ENCODE assay signal across 9 mouse cellular contexts in genomic region chr10:41552847-41553589, GRCm38 (mm10). TPM values are rescaled to one million over a fixed set of nuclear protein-coding genes. Genes with fewer than 3 reads are reported as not detected.
A peak's percentile ranks its signal among the peaks of the same experiment; 100 is the strongest.
DNase-seq lines count a peak whose midpoint lies in the region; ATAC-seq lines count a peak whose summit lies in the region.
"Had no signal": no experiment of that assay in that cellular context is flagged by ENCODE, and none has a peak within 500 bp of the region (broad histone marks: within the 10 kb centered on the region; RNA-seq: fewer than 3 reads in every experiment).

No protein-coding gene starts in this region.

- peak; percentile 93 for ATAC-seq in frontal cortex, adult (ENCODE audit: low TSS enrichment)
- peak; percentile 54 for ATAC-seq in forebrain, embryonic 14.5 days
- peak; percentile 55; the same call in 1 of the 2 replicates for ATAC-seq in hindbrain, embryonic 14.5 days (ENCODE audit: low FRiP score)

- WGBS in forebrain, embryonic 14.5 days: 32% methylated on average over 14 of the region's 14 CpGs
- WGBS in hindbrain, embryonic 14.5 days: 50% methylated on average over 14 of the region's 14 CpGs

- no peak overlapping the region for H3K9ac ChIP-seq in forebrain, embryonic 14.5 days (ENCODE audit: low read length)
- no peak overlapping the region for H3K9ac ChIP-seq in hindbrain, embryonic 14.5 days
- H3K9ac ChIP-seq: liver, embryonic 14.5 days had no signal

- DNase-seq in frontal cortex, postnatal 25 days (ENCODE audit: low spot score in 2 of 2): no peak
- DNase-seq in R1 (ENCODE audit: low read depth, low spot score): peak; percentile 29
- DNase-seq in forebrain, embryonic 14.5 days (ENCODE audit: low spot score): peak; percentile 43
- no peak for DNase-seq in hindbrain, embryonic 14.5 days (ENCODE audit: low spot score)
- peak; percentile 5 to 48 for DNase-seq in left cerebral cortex, adult 8-10 months (ENCODE audit: low spot score in 2 of 2)
- peak; percentile 67 for DNase-seq in naive thymus-derived CD4-positive, alpha-beta T cell, adult 2 months (ENCODE audit: low read depth)
- DNase-seq in ovary, postnatal 10 days (ENCODE audit: low spot score): no peak

- H3K4me2 ChIP-seq in forebrain, embryonic 14.5 days (ENCODE audit: low read length): no peak overlapping the region
- H3K4me2 ChIP-seq in hindbrain, embryonic 14.5 days (replicated peaks): no peak overlapping the region

- H3K4me1 ChIP-seq in forebrain, embryonic 14.5 days (ENCODE audit: control insufficient read depth, insufficient read depth, low read length): peaks cover 10% of the 10 kb centered on the region
- H3K4me1 ChIP-seq in hindbrain, embryonic 14.5 days (replicated peaks; ENCODE audit: control insufficient read depth, insufficient read depth, low read length): 0 out of 2 replicates have a peak, but pooled peaks cover 2% of the 10 kb centered on the region

- H3K4me3 ChIP-seq in forebrain, embryonic 14.5 days (ENCODE audit: low read depth, low read length): no peak overlapping the region
- no peak overlapping the region for H3K4me3 ChIP-seq in hindbrain, embryonic 14.5 days (replicated peaks; ENCODE audit: low read length)

- peaks cover 4% of the 10 kb centered on the region for H3K9me3 ChIP-seq in forebrain, embryonic 14.5 days (replicated peaks; ENCODE audit: control insufficient read depth, low read length)
- H3K9me3 ChIP-seq in hindbrain, embryonic 14.5 days (ENCODE audit: control insufficient read depth, low read length): peaks cover 10% of the 10 kb centered on the region

- 0 out of 2 replicates have a peak overlapping the region, but pooled peaks have one; percentile 9 for H3K27ac ChIP-seq in forebrain, embryonic 14.5 days (ENCODE audit: low read depth, low read length)
- no peak overlapping the region for H3K27ac ChIP-seq in hindbrain, embryonic 14.5 days
- H3K27ac ChIP-seq: liver, embryonic 14.5 days had no signal

- no peaks in the 10 kb centered on the region for H3K36me3 ChIP-seq in forebrain, embryonic 14.5 days (ENCODE audit: control insufficient read depth, insufficient read depth, low read length)
- H3K36me3 ChIP-seq in hindbrain, embryonic 14.5 days (replicated peaks; ENCODE audit: control insufficient read depth, insufficient read depth): no peaks in the 10 kb centered on the region

- no peaks in the 10 kb centered on the region for H3K27me3 ChIP-seq in forebrain, embryonic 14.5 days (replicated peaks; ENCODE audit: control insufficient read depth, insufficient read depth, low read length)
- H3K27me3 ChIP-seq in hindbrain, embryonic 14.5 days (ENCODE audit: control insufficient read depth, insufficient read depth, low read length): no peaks in the 10 kb centered on the region

RNA-seq across cellular contexts. Expression of gene Cd164, which starts 33.8 kb away (rescaled TPM):
- polyA plus RNA-seq in forebrain, embryonic 14.5 days (2014; fragmentation: Nextera tagmentation; extraction: Ambion mirVana): 84.8 and 89.1 TPM in 2 replicates
- polyA plus RNA-seq in hindbrain, embryonic 14.5 days (2014; fragmentation: Nextera tagmentation; extraction: Ambion mirVana): 68.4 and 75.7 TPM in 2 replicates
- total RNA-seq in left cerebral cortex, adult 8-10 months (2022): 10 to 100 TPM; 71.8 to 75.3 (median 74.1) TPM

Comparison
In these comparisons a context has a peak if more than half of its experiments do, and no peak if none do; other contexts are left out.
1. DNase-seq: peak in R1 (single experiment), forebrain, embryonic 14.5 days (single experiment), left cerebral cortex, adult 8-10 months (2 of 2) and naive thymus-derived CD4-positive, alpha-beta T cell, adult 2 months (single experiment); none in frontal cortex, postnatal 25 days (0 of 2), hindbrain, embryonic 14.5 days (single experiment) and ovary, postnatal 10 days (single experiment).
2. Peak in every context shown above with its lines, with median percentiles within 50 percentile points of each other: ATAC-seq.